Mouse (Mus musculus) layer of hippocampus, adult 18-20 months (tissue): Measurements from ENCODE around the gene Cdh3. TPM values are rescaled to one million over a fixed set of nuclear protein-coding genes. Genes with fewer than 3 reads are reported as not detected.

Experiments used
- DNase-seq, 2 experiments: peaks; one replicate each; pipeline ENCODE4 v3.0.0; 2022; ENCODE audit warnings: low spot score in 2 of 2
- total RNA-seq, 2 experiments: library from RNA; stranded (reverse); gene quantifications; 2 replicates each; pipeline ENCODE4 v1.2.3; 2021

Cdh3 gene
- total RNA-seq, 2 experiments from 2014 or later: 0.25 TPM; not detected in 1

DNA sequence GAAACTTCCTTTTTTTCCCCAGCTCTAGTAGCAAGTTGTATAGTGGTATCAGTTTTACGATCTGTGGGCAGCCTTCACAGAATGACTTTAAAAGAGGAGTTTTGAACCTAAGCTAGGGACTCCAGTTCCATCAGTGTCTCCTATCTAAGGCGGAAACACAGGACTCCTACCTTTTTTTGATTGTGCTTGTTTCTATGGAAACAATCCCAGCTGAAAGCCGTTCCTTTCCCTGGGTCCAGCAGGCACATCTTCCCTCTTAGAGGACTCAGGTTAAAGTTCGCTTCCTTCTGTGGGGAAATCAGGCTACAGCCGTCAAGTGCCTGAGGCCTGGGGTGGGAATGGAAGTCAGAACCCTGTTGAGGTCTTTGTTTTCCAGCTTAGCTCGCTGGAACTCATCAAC is 16.0 kb downstream of the Cdh3 start:
- DNase-seq: no peak

DNA sequence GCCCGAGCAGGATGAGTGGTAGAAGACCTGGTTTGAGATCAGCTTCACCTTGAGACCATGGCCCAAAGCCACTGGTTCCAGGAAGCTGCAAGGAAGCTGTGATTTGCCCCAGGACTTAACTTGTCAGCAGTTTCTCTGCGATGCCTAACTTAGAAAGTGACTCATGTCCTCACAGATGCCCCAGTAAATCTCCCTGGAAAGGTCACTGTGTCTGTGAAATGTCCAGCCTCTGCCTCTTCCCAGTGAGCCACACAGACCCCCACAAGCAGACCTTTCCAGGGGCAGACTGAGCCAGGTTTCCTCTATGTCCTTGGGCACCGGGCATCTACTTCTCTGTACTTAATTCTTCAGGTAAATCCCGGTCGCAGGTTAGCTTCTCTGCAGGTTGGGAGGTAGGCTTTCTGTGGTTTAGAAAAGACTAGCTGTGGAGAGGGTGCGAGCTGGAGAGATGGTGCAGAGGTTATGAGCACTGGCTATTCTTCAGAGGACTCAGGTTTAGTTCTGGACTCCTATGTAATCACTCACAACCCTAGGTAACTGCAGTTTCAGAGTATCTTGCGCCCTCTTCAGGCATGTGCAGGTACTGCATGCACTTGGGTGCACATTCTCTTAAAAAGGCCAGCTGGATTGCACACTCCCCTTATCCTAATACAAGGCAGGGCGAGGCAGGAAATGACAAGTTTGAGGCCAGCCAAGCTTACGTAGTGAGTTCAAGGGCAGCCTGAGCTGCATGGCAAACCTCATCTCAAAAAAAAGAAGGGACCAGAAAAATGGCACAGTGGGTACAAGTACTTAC is 16.7 kb downstream of the Cdh3 start:
- no peak for DNase-seq

DNA sequence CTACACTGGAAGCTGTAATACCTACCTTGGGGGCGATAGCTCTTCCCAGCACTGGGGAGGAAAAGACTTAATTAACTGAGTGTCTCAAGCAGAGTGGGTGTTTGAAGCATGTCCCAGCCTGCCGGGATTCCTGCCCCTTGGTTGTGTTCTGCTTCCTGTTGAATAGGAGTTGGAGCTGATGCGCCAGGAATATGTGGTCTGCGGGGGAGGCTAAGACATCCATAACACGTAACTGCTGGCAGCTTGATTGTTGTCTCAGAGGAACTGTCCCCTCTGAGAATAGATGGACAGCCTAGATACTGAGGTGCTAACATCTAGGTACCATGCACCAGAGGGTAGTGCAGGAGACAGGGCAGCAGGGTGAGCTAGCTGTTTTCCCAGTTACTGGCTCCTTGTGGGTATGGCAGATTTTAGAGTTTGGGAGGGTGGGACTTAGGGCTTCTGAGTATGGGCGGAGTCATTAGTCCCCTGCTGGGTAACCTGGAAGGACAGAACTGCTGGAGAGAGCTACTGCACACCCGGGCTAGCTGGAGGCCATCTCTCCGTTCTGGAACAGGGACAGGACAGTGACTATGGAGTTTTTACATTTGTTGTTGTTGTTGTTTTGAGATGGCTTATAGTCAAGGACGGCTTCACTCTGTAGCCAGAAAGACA is 18.0 kb downstream of the Cdh3 start:
- DNase-seq: no peak

DNA sequence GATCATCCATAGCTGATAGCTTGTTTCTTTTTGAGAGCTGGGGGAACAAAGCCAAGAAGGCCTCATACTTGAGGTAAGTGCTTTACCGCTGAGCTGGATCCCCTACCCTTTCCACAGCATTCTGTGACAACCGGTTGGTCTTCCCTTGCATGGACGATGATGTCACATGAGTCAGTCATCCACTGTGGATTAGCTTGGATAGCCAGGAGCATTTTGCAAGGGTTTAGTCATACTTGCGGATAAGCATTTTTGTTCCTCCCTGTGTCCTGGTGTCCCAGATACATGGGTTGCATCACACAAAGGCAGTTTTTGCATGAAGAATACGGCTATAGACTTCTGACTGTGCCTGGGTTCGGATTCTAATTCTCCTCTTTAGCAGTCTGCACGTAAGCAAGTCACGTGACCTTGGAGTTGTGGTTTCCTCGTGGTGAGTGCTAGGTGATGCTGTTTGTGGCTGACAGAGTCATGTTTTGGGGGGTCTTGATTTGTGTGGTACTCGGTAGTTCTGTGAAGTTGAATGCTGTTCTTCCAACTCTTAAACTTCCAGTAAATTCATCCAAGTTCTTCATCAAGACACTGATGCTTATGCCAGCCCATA is 19.3 kb downstream of the Cdh3 start:
- no peak for DNase-seq

DNA sequence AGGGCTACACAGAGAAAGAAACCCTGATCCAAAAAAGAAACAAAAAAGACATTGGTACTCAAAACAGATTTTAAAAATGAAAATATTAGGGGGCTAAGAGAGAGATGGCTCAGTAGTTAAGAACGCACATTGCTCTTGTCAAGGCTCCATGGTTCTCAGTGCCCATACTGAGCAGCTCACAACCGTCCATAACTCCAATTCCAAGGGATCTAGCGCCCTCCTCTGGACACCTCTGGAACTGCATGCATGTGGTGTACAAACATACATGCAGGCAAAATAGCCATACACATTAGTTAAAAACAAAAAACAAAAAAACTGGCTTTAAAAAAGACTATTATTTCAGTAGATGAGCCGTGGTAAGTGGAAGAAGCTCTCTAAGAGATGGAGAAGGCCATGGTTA is 19.9 kb downstream of the Cdh3 start:
- no peak for DNase-seq

DNA sequence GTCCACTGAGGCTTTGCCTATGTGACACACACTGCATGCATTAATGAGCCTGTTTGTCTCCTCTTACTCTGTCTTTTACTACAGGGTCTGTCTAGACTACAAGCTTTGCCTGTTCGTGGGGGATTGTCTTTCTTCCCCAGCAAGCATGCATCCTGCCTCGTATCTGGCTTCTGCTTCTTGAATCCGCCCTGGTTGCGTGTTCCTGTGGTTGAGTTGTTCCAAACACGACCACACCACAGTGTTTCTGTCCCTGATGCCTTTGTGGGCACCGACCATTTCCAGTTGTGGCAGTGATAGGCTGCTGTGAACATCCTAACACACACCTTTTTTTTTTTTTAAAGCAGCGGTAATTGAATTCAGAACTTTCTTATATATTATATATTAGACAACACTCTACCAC is 23.0 kb downstream of the Cdh3 start:
- DNase-seq: no peak

DNA sequence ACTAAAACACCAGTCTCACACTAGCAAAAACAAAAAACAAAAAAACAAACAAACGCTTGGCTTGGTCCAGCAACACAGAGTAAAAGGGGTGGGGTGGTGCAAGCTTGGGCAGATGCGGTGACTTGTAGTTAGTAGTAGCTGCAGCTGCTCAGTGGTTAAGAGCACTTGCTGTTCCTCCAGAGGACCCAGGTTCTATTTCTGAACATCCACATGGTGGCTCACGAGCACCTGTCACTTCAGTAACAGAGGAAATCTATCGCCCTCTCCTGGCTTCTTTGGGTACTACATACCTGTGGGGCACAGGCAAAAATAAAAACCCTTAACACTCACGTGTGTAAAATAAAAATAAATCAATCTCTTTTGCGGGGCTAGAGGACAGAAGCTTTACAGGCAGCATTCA is 23.8 kb downstream of the Cdh3 start:
- DNase-seq: peak; percentile 8 to 50

DNA sequence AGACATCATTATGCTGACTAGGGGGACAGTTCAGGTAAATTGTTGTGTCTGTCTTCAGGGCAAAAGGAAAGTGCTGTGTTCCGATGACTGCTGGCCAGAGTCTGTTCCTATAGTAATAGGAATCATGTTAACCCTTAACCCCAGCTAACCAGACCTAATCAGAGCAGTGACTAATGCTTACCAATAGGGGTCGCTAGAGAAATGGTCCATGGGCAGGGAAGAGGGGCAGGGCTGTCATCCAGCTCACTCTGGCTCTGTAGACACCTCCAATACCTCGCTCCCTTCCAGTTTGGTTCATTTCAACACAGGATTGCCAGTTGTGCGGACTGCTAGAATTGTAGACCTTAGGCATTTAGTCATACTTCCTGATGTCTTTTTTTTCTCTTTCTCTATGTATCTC is 24.8 kb downstream of the Cdh3 start:
- no peak for DNase-seq

DNA sequence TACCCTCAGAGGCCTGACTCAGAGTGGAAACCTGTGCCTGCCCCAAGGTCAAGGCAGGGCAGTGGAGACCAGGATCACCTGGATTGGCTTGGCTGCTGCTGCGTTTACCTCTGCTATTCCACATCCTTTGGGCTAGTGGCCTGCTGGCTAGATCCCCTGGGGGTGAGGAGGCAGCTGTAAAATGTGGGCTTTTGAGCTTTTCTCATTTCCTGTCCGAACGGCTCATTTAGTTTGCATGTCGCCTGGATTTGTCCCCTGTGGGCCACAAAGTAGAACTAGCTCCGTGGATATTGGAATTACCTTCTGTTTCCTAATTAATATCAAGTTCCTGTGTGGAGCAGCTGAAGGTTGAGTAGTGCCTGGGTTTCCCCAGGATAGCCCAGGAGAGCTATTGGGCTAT is 28.5 kb downstream of the Cdh3 start:
- no peak for DNase-seq

DNA sequence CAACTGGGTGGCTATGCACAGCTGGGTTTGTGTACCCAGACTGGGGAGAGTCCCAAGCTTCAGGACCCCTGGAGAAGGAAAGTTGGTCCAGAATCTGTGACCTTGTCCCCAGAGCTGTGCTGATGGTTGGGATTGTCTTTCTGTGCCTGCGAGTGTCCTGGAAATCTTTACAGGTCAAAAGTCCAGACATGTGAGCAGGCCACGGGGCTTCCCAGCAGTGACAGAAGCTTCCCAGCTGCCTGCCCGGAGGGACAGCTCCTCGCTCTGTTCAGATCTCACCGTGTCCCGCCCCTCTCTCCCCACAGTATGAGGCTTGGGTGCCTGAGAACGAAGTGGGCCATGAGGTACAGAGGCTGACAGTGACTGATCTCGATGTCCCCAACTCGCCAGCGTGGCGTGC is 30.3 kb downstream of the Cdh3 start:
- no peak for DNase-seq

DNA sequence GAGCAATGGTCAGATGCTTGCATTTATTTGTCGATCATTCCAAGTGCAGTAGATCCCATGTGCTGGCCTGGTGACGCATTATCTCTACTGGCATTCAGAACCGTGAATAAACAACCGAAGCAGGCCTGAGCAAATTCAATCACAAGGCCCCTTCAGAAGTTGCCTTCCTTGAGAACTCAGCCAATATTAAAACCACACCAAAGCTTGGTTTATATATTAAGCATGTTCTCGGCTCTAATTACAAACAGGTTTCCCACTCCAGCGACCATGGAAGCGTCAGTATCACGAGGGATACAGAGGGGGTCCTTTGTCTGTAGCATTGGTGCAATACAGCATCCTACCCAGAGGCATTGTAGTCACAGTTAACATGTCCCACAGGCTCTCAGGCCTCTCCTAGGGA is 32.4 kb downstream of the Cdh3 start:
- DNase-seq: no peak

DNA sequence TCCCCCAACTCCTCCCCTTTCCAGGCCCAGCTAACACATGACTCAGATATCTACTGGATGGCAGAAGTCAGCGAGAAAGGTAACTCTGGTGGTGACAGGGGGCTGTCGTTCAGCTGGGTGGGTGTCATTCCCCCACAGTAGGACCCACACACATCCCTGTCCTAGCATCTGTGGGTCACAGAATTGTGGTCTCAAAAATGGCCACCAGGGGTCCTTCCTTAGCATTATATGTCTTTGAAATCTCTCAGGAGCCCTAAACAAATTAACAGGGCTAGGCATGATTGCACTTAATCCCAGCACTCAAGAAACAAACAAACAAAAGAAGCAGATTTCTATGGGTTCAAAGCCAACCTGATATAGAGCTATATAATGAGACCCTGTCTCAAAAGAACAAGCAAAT is 34.5 kb downstream of the Cdh3 start:
- no peak for DNase-seq

DNA sequence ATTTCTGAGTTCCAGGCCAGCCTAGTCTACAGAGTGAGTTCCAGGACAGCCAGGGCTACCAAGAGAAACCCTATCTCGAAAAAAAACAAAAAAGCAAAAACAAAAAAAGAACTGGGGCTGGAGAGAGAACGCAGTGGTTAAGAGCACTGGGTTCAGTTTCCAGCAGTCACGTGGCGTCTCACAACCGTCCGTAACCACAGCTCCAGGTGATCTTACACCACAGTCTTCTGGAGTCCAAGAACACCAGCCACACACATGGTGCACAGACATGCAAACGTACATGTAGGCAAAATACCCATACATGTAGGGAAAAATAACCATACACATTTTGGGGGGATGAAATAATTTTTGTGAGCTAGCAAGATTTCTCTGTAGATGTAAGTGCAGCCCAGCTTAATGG is 36.1 kb downstream of the Cdh3 start:
- no peak for DNase-seq

DNA sequence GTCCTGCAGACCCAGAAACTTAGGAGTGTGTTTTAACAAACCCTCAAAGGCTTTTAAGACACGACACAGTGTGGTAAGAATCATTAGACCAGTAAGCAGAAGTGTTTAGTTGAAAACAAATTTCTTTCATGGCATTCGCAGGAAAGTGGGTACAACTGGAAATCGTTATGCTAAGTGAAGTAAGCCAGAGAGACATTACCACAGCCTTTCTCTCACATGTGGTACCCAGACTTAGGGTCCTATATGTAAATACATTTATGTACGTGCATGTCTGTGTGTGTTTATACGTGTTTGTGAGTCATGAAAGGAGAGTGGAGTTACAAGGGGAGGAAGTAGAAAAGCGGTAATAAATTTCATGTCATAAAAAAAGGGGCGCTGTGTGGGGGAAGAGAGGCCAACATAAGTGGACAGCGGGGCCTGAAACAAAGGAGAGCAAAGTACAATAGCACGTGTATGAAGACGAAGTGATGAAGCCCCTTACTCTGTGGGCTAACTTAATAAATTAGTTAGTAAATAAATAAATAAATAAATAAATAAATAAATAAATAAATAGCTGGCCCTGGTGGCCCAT is 37.8 kb downstream of the Cdh3 start:
- no peak for DNase-seq

DNA sequence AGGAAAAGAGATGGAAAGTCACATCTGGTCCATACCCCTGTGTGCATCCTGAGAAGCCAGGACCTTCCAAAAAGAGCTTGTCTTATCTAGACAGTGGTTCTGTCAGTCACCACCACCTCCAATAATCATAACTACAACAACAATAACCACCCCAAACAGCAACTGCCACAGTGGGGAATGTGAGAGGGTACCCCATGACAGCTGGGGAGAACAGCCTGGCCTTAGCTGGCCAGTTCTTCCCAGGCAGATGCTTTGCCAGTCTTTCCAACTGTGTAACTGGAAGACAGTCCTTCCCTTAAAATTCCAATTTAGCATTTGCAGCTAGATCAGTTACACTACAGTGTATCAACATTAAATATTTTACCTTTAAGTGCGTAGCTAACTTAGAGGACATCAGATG is 40.2 kb downstream of the Cdh3 start:
- no peak for DNase-seq

DNA sequence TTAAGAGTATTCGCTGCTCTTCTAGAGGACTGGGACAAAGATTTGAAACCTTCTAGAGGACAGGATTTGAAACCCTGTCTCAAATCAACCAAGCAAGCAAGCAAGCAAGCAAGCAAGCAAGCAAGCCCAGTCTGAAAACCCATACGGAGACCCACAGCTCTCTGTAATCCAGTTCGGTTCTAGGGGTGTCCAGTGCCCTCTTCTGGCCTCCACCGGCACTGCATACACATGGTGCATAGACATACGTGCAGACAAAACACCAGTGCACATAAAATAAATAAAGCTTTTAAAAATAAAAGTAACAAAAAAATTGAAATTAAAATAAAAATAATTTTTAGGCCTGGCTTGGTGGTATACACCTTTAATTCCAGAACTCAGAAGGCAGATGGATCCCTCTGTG is 43.3 kb downstream of the Cdh3 start:
- DNase-seq: no peak

DNA sequence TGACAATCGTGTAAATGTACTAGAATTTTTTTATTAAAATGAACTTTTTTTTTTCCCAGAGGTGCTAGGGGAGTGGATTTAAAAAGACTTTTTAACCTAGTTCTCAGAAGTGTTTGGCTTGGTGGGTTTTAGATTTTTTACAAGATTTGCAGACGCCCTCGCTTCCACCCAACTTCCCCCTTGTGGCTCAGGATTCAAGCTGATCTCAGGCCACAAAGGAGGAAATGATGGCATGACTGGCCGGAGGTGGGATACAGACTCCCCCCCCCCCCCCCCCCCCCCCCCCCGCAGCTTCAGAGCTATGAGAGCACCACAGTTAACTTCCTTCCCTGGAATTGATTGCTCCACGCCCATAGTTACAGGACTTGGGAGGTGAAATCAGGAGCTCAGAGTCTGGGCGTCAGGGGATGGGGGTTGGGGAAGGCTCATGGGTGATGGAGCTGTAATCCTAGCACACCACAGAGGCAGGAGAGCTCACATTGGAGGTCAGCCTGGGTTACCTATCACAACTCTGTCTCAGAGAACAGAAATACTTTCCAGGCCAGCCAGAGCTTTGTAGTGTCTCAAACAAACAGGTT is 45.5 kb downstream of the Cdh3 start:
- no peak for DNase-seq

DNA sequence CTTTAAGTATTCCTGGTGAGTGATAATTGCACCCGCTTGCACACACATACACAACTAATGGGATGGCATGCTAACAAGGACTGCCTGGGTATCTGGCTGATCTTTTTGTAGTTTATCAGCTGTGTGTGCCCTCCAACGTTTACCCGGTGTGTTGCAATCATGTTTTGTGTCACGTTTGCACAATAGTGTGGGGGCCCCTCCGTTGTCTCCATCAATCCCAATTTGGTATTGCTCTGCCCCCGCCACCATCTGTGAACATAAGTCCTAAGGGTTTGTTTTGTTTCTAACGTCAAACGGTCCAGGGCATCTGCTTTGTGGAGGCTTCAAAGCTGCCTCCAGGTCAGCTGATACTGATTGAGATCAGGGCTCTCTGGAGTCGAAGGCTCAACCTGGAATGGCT is 49.2 kb downstream of the Cdh3 start:
- peak; percentile 61 to 85 for DNase-seq

DNA sequence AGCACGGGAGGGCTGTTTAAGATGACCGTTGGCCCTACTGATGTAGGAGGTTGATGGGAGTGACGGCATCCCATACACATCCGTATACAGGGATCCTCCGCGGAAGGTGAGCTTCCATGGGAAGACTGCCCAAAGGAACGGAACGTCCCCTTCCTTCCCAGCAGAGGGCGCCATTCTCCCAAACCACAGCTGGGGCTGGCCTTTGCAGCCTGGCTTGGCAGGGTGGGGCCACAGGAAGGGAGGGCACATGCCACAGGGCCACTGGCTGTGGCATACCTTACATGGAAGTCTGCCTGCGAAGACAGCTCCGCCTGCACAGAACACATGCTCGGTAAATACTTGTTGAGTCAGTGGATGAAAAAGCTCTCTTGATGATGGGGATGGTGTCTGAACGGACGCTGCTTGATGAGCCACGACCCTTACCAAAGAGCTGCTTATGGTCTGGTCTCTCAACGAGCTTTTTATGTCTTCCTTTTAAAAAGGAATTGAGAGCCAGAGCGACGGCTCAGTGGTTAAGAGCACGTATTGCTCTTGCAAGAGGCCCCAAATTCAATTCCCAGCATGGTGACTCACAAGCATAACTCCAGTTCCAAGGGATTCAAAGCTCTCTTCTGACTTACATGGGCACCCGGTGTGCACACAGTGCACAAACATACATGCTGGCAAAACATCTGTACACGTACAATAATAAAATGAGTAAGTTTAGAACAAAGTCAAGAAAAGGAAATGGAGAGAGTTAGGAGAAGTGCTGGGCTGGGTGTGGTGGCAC is 50.6 kb downstream of the Cdh3 start:
- peak; percentile 14 to 22 for DNase-seq

DNA sequence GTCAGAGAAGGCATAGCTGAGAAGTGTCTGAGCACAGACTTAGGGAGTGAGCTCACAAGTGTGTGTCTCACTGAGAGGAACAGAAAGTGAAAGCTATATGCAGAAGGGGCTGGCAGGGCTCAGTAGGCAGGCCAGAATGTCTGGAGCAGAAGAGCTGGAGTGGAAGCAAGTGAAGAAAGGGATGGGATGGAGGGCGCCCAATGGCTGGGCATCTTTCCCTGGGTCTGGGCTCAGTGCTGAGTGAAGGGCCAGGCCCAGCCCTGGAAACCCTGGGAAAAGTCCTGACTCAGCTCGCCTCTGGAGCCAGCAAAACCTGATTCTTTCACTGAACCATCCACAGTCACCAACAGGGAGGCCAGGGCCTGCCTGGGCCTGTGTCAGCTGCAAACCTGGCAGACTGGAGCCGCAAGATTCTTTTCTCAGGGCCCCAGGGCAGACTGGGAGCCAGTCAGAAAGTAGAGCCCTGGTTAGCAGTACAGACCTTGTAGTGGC is 53.0 kb downstream of the Cdh3 start:
- DNase-seq: no peak

DNA sequence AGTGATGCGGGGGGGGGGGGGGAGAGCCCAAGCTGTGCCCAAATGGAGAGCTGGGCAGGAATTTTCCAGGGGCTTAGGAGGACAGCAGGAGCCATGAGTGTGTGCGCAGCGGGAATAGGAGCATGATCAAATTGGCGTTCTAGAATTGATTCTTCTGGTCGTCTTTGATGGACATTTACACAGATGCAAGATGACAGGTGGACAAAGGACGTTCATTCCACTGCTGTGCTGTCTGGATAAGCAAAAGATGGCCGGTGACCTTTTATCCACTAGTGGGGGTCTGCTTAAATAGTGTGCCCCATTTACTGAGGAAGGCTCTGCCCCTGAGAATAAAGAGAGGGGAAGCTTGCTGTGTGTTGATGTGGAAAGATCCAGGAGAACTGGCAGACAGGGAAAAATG is 58.3 kb downstream of the Cdh3 start:
- no peak for DNase-seq
